Mouse (Mus musculus) forelimb bud, embryonic 11.5 days (tissue): ENCODE measurements around the gene Tmem45b.
"Not testable (repeated sequence)": the region's sequence is repeated elsewhere in the genome, so short reads cannot be mapped to it uniquely, and the experiment has no call there.

Experiments used
- DNase-seq: peaks from one replicate; pipeline ENCODE4 v3.0.0-alpha.2; 2012; ENCODE audit warnings: low read depth, low spot score

Gene Tmem45b

DNA sequence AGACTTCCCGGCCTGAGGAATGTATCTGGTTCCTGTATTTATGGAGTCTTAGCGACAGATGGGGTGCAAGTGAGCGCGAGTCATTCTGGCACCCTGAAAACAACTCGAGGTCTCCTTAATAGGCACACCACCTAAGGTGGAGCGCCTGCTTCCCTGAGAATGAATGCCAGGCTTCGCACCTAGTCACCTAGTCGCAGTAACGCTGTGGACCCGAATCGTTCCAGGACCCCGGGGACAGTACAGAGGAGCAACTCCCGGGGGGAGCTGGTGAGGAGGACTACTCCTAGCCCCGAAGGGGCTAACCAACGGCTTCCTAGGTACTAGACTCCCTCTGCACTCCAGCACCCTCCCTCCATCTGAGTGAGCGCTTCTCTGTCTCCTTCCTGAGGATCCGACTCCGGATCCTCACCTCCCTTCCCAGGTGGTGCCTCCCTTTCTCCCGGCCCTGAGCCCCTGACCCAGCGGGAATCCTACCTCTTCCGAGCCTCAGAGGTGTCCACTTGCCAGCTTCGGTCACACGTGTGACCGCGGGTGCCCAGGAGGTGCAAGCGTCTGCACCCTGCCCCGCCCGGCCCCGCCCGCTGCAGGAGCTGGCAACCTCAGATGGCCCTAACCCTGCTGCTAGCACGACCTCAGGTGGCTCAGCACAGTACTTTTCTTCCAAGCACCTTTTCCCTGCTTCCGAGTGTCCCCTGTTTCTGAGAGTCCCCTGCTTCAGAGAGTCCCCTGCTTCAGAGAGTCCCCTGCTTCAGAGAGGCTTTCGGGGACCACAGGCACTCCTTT, at the start of gene Tmem45b:
Gene Tmem45b, minus strand, starts transcription at position 771 of the 783 bp plus-strand sequence.
- no peak for DNase-seq

GRCm38 (mm10) chr9:31508189-31508588, 43.9 kb upstream of the Tmem45b start:
- DNase-seq: no peak

DNA sequence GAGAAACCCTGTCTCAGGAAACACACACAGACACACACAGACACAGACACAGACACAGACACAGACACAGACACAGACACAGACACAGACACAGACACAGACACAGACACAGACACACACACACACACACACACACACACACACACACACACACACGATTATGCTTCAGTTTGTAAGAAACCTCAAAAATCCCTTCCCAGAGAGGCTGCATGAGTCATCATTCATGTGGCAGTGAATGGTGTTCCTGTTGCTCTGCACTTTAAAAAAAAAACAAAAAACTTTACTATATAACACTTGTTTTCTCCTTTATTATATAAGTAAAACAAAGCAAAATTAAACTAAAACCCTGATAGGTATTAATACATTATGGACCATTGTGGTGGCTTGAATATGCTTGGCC, 37.0 kb upstream of the Tmem45b start:
- DNase-seq: not testable (repeated sequence)

DNA sequence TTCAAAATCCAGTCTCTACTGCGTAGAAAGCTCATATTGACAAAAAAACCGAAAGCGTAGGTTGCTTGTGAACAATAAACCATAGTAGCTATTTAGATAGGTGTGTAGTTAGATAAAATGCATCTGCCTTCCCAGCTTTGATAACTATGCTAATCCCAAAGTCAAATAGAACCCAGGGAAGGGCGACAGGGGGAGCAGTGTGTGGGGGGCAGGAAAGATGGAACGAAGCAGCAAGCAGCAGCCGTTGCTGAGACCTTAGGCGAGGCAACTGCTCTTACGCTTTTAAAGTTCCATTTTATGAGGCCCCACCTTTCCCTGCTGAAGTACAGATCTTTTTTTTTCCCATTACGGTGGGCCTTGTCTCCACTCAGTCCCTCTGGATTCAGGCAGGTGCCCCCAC, 1.1 kb downstream of the Tmem45b start:
- DNase-seq: no peak

- DNase-seq: no peak
Observed at GRCm38 (mm10) chr9:31454356-31454755, 9.9 kb downstream of the Tmem45b start.

GRCm38 (mm10) chr9:31452166-31452565, 12.1 kb downstream of the Tmem45b start:
- DNase-seq: peak; percentile 41

GRCm38 (mm10) chr9:31449145-31449772, 15.0 kb downstream of the Tmem45b start:
- no peak for DNase-seq

DNA sequence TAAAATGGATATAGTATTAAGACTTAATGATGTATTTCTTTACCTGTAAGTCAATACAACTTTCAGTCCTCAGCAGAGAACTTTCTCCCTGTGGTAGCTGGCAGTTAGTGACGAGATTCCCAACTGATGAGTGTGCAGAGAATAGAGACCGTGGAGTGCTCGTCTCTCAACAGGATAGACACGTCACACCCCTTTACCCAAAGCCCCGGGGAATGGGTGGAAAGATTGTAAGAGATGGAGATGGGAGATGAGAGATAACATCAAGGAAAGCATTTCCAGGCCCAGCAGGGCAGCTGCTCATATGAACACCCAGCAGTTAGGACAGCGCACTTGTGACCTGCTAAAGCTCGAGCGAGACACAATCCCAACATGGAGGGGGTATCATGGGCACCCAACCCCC, 20.0 kb downstream of the Tmem45b start:
- no peak for DNase-seq

DNA sequence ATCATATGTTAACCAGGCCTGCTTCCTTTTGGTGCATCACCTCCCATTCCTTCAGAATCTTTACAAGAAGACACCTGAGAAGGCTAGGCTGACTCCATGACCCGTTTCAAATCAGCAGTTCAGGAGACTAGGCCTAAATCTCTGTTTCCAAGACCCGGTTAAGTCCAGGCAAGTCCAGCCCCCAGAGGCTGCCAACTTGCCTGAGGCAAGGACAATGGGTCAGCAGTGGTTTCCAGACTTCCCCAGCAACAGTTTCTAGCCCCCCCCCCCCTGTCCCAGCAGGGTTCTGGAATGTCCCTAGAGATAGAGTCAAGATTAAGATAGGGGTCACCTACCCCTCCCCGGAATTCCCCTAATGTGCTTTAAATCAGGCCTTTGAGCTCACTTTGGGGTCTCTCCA, 22.8 kb downstream of the Tmem45b start:
- no peak for DNase-seq

DNA sequence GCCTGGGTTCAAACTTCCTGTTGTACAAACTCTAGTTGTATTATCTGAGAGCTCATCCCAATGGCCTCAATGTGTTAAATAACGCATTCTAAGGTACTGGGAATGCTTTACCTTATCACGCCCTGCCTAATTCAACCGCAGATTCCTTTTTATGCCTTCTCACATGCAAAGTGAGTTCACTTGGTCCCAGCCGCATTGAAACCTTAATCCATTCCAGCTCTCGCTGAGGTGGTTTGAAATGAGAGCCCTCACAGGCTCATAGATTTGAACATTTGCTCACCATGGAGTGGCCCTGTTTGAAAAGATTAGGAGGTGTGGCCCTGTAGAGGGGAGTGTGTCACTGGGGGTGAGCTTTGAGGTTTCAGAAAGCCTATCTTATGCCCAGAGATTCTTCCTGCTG, 23.9 kb downstream of the Tmem45b start:
- no peak for DNase-seq

DNA sequence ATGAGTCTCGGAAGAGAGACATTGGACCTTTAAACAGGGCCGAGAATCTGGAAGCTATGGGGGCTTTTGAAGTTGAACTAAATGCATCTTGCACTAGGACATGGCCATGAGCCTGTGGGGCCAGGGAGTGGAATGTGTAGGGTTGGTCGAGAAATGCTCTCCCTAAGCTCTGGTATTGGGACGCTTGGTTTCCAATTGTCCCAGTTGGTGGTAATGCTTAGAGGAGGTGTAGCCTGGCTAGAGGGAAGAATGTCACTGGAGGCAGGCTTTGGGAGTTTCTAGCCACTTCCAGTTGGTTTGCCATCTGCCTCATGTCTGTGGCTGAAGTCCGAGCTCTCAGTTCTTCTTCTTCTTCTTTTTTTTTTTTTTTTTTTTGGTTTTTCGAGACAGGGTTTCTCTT, 24.9 kb downstream of the Tmem45b start:
- no peak for DNase-seq

GRCm38 (mm10) chr9:31438834-31439233, 25.4 kb downstream of the Tmem45b start:
- no peak for DNase-seq

- DNase-seq: no peak
Observed at GRCm38 (mm10) chr9:31437861-31438260, 26.4 kb downstream of the Tmem45b start.

DNA sequence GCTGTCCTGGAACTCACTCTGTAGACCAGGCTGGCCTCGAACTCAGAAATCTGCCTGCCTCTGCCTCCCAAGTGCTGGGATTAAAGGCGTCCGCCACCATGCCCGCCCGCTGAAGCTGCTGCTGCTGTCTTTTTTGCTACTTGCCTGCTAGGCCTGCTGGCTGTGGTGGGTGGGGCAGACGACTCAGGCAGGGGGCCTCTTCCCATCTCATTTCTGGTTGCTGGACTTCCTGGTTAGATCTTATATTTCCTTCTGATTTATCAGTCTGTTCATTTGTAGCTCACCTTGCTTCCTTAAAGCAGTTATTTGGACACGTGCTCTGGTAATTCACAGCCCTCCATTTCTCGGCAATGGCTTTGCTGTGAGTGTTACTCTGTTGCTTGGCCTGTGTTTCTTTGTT, 28.8 kb downstream of the Tmem45b start:
- no peak for DNase-seq

DNA sequence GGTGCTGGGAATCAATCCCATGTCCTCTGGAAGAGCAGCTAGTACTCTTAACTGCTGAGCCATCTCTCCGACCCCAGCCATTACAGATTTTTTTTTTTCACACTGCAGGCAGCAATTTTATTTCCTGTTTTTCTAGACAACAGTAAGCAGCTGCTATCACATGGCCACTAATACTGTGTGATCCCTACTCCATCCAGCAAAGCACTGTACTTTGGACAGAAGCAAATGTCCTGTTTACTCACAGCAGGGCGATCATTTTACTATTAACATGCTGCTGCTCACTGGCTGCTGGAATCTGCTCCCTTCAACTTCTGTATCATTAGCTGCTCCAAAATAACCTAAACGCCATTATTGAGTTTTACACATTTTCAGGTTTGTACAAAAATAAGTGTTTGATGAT, 30.8 kb downstream of the Tmem45b start:
- no peak for DNase-seq

DNA sequence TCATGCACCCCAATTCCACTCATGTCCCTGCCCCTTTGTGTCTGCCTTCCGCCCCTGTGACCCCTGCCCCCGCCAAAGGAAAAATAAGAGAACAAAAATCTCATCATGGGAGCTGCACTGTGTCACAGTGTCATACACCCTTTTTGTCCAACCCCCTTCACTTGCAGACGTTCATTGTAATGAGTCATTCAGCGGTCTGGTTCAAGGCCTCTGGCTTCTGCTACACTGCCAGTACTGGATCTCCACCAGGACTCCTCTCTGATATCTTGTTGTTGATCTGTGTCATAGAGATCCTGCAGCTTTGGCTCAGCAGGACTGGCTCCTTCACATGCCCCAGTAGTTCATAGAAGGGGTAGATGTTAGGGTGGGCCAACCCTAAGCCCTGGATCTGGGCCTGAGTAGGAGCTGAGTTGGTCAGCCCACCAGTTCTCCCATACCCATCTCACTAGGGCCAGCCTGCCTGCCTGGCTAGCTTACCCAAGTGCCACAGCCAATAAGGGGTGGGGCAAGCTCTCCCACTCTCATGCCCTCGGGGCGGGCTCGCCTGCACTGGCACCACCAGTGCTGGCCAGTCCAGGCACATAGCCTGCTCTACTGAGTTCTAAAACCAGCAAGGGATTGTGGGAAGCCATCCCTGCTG, 31.8 kb downstream of the Tmem45b start:
- no peak for DNase-seq

DNA sequence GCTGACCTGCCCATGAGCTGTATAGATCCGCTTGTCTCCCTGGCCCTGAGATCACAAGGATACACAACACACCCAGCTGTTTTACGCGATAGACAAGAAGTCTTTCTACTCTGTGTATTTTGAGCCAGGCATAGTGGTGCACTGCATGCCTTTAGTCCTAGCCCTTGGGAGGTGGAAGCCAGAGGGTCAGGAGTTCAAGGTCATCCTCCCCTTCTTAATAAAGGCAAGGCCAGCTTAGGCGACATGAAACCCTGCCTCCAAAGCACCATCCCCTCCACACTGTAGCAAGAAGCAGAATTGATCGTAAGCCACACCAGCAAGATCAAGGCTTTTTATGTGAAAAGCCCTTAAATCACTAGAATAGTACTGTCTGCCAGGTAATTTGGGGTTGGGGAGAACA, 32.5 kb downstream of the Tmem45b start:
- DNase-seq: no peak

GRCm38 (mm10) chr9:31430011-31430410, 34.3 kb downstream of the Tmem45b start:
- DNase-seq: no peak

DNA sequence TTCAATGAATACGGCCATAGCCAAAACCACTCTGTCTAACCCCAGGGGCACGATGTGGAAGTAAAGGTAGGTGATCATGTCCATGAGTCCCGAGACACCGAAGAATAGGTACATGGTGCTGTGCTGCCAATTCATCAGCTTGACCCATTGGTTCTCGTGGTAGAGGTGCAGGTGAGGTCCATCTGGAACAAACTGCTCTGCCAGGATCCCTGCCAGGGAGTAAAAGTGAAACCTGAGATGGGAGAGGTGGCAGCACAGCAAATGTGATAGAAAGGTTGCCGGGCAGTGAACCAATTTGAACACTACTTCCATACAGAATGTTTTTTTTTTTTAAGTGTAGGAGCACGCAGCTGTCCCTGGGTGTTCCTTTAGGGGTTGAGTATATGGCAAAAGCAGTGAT, 35.3 kb downstream of the Tmem45b start:
- no peak for DNase-seq

GRCm38 (mm10) chr9:31422143-31422542, 42.1 kb downstream of the Tmem45b start:
- no peak for DNase-seq

GRCm38 (mm10) chr9:31418821-31419220, 45.4 kb downstream of the Tmem45b start:
- no peak for DNase-seq

DNA sequence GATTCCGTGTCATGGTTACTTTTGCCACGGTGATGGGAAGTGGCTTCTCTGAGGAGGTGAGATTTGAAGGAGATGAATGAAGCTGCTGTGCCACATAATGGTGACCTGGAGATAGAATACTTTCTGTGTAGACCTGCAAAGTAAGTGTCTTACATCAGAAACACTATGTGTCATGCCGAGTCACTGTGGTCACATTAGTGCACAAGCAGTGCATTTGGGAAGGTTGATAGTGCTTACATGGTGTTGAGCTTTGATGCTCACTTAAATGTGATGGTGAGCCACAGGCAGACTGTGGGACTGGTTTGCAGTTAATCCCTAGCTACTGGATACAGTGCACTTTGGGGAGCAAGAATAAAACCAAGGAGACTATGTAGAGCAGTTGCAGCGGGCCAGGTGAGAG, 52.1 kb downstream of the Tmem45b start:
- no peak for DNase-seq

- DNase-seq: peak; percentile 20
Observed at GRCm38 (mm10) chr9:31405217-31405616, 59.0 kb downstream of the Tmem45b start.
